Mouse (Mus musculus) kidney, embryonic 16.5 days (tissue): ENCODE data around the gene Celsr2. TPM values are rescaled to one million over a fixed set of nuclear protein-coding genes. Genes with fewer than 3 reads are reported as not detected.

Source experiments
- ATAC-seq: fragments of 200-750 bp; cut with Nextera tagmentation; 2 replicates; pipeline ENCODE4 v1.8.0; 2017; ENCODE audit warnings: moderate TSS enrichment; ENCODE audit not compliant: low FRiP score, low TSS enrichment
- H3K27ac ChIP-seq: fragments of 300-500 bp; sonication (generic); 2 replicates; pipeline ENCODE4 v1.5.1; 2014; ENCODE audit warnings: low read length
- H3K27me3 ChIP-seq: fragments of 300-500 bp; sonication (generic); 2 replicates; pipeline ENCODE4 v1.6.1; 2014; ENCODE audit warnings: low read length, control low read depth, mixed read lengths; ENCODE audit not compliant: insufficient read depth
- H3K36me3 ChIP-seq: fragments of 300-500 bp; sonication (generic); 2 replicates; pipeline ENCODE4 v1.6.1; 2014; ENCODE audit warnings: low read length, control low read depth, mixed read lengths; ENCODE audit not compliant: insufficient read depth
- H3K4me1 ChIP-seq: fragments of 300-500 bp; sonication (generic); 2 replicates; pipeline ENCODE4 v1.6.1; 2014; ENCODE audit warnings: low read length, control low read depth, mixed read lengths; ENCODE audit not compliant: insufficient read depth
- H3K4me2 ChIP-seq: fragments of 300-500 bp; sonication (generic); replicated peaks from 2 replicates; pipeline ENCODE4 v1.6.1; 2014; ENCODE audit warnings: low read depth, low read length
- H3K4me3 ChIP-seq: fragments of 300-500 bp; sonication (generic); 2 replicates; pipeline ENCODE4 v1.5.1; 2014; ENCODE audit warnings: mild to moderate bottlenecking, low read length
- H3K9ac ChIP-seq: fragments of 300-500 bp; sonication (generic); replicated peaks from 2 replicates; pipeline ENCODE4 v1.6.1; 2014; ENCODE audit warnings: low read length
- H3K9me3 ChIP-seq: fragments of 300-500 bp; sonication (generic); 2 replicates; pipeline ENCODE4 v1.6.1; 2016; ENCODE audit warnings: low read length, control low read depth
- WGBS: fragments of 180-500 bp; shearing (Covaris S2); extraction: QIAGEN DNeasy Blood & Tissue Kit; methylation state at CpG from one replicate; pipeline ENCODE4 v1.1.7; 2014; 5-methylcytosine and 5-hydroxymethylcytosine counted together
- polyA plus RNA-seq: library from polyadenylated mRNA; unstranded; fragments of >200 nt; fragmentation: Nextera tagmentation; extraction: Ambion mirVana; gene quantifications from 2 replicates; pipeline ENCODE4 v1.2.1, GENCODE M21; 2015

Celsr2 gene
- 21.7 and 22.1 TPM in 2 replicates for polyA plus RNA-seq

DNA sequence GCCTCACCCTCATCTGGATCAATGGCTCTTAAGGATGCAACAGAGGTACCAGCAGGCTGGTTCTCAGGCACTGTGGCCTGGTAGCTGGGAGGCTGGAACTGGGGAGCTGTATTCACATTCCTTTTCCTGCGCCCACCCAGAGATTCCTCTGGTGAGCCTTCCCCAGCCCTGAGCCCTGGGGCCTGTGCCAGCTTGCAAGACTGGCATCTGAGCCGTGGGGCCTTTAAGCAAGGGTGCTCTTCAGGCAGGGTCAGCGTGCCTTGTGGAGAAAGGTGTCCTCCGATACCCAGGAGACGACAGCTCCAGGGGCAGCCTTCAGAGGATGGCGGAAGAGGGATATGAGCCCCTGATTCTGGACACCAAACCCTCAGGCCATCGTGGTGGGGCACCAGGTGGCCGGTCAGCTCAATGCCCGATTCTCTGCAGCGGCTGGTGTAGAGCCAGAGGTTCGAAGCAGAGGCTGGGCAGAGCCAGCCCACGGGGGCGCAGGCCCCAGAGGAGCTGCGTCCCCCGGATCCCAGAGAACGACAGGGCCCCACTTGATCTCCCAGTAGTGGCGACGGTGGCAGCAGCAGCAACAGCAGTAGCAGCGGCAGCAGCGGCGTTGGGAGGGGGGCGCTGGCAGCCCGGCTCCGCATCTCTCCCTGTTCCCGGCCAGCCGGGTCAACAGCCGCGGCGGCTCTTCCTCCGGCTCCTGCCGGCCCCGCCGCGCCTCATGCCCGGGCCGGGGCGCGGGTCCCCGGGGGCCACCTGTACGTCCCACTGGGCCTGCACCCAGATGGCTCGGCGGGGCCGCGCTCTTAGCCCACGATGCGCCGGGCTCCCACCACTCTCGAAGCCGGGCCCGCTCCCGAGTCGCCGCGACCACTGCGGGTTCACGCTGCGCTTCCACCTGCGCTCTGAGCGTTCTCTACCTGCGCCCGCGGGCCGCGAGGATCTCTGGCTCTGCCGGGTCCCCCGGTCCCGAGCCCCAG lies at the start of gene Celsr2:
TSS of gene Celsr2 (minus strand) at position 696 of the 974 bp plus-strand sequence.
- Histone ChIP-seq H3K27me3 (peaks cover 7% of the 10 kb centered on the region), H3K9ac (peak within 1 kb of the TSS; percentile 84), H3K9me3 (peaks cover 24% of the 10 kb centered on the region), H3K27ac (peak within 1 kb of the TSS; percentile 63), H3K4me2 (peak within 1 kb of the TSS; percentile 96), H3K4me1 (peaks cover 32% of the 10 kb centered on the region), H3K4me3 (peak within 1 kb of the TSS; percentile 80), H3K36me3 (peaks cover 23% of the 10 kb centered on the region)
- no peak for ATAC-seq
- WGBS, result 7% methylated on average over 54 of the region's 67 CpGs

DNA sequence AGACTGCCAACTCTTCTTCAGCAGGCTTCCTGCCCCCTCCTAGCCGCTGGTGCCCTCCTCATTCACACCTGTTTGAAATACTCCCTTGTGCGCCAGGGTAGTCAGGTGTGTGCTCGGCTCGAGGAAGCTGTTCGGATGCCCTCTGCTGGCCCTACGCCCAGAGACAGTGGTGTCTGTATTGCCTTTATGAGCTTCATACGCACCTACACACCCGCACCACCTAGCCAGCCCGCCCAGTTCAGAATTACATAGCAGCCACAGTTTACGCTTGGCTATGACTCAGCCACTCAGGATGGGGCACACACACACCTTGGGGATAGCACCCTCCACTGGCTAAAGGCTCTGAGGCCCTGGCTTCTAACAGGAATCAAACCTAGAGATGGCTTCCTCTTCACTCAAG lies 43.5 kb upstream of the Celsr2 start:
- WGBS, result 33% methylated on average over 10 of the region's 10 CpGs
- peak; percentile 75 for ATAC-seq
- H3K9ac ChIP-seq, result 0 out of 2 replicates have a peak overlapping the region, but pooled peaks have one; percentile 27

DNA sequence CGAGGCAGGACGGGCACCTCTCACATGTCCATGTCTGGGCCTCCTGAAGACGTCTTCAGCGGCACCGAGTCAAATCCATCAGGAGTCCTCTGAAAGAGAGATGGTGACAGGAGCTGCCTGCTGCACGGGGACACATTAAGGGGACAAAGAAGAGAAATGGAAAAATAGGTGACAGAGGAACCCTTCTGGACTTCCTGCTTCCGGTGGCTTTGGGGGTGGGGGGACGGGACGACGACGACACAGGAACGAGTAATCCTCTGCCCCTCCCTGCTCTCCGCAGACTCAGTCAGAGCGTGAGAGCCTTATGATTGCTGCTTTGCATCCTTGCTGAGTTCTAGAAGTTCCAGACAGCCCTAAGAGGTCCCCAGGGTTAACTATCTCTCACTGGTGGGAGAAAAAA lies 43.0 kb upstream of the Celsr2 start:
- Histone ChIP-seq H3K27ac (no peak overlapping the region), H3K9ac (no peak overlapping the region; the same call in 1 of the 2 replicates), H3K36me3 (no peaks in the 10 kb centered on the region), H3K4me3 (no peak overlapping the region), H3K4me2 (peak overlapping the region; percentile 28), H3K4me1 (no peaks in the 10 kb centered on the region), H3K9me3 (no peaks in the 10 kb centered on the region), H3K27me3 (no peaks in the 10 kb centered on the region)
- WGBS, result 62% methylated on average over 14 of the region's 14 CpGs
- no peak for ATAC-seq

More for the DNA sequence above, 43.5 kb upstream of the Celsr2 start:
- H3K27me3 ChIP-seq, result no peaks in the 10 kb centered on the region
- H3K4me3 ChIP-seq, result no peak overlapping the region
- H3K27ac ChIP-seq, result no peak overlapping the region
- peak overlapping the region; percentile 28 for H3K4me2 ChIP-seq
- no peaks in the 10 kb centered on the region for H3K36me3 ChIP-seq
- H3K9me3 ChIP-seq, result no peaks in the 10 kb centered on the region
- no peaks in the 10 kb centered on the region for H3K4me1 ChIP-seq

DNA sequence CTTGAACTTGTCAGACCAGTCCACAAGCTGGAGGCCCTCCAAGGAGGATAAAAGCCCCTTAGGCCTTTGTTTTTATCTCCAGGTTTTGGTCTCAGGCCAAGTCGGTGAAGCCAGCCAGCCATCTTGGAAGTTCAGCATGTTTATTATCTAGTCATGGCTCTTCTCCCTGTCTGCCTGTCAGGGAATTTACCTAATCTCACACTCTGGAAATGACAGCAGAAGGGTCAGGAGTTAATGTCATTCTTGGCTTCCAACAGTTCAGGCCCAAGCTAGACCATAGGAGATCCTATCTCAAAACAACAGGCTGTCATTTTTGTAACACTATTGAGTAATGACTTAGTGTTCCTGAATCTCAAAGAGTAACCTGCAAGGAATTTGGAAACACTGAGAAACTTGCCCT lies 38.8 kb upstream of the Celsr2 start:
- Histone ChIP-seq H3K4me3 (no peak overlapping the region), H3K9me3 (no peaks in the 10 kb centered on the region), H3K9ac (no peak overlapping the region), H3K36me3 (no peaks in the 10 kb centered on the region), H3K4me2 (no peak overlapping the region), H3K27me3 (no peaks in the 10 kb centered on the region), H3K27ac (no peak overlapping the region), H3K4me1 (no peaks in the 10 kb centered on the region)
- ATAC-seq, result no peak
- WGBS, result 54% methylated on average over 1 of the region's 1 CpGs

DNA sequence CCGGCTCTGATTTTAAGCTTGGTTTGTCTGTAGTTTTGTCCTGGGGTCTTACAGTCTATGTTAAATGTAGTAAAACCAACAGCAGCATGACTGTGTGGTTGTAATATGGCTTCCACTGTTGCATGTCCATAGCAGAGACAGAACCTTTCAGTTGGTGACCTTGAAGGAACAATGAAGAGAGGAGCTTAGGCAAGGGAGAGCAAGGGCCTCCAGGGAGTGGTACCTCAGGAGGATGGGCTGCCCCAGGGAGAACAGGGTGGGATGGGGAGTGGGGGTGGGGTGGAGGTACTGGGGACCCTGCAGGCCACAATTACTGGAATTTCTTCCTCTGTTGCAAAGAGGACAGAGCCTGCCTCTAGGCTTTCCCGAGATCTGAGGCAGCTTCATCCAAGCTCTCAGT lies 36.6 kb upstream of the Celsr2 start:
- H3K9ac ChIP-seq, result no peak overlapping the region
- no peaks in the 10 kb centered on the region for H3K9me3 ChIP-seq

DNA sequence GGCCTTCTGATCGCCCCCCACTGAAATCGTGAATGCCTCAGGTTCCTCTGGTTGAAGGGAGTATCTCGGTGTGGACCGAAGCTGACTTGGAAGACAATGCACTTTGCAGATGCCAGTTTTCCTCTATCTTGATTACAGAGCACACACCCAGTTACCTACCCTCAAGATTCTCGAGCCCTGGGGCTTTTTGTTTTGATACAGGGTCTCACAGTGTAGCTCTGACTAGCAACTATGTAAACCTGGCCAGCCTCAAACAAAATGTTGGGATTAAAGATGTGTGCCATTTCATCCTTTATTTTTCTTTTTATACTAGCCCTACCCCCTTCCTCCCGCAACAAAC lies 30.0 kb upstream of the Celsr2 start:
- H3K27me3 ChIP-seq, result no peaks in the 10 kb centered on the region
- peak overlapping the region; percentile 85 for H3K27ac ChIP-seq
- peaks cover 19% of the 10 kb centered on the region for H3K4me1 ChIP-seq
- H3K9me3 ChIP-seq, result no peaks in the 10 kb centered on the region
- 13% methylated on average over 6 of the region's 6 CpGs for WGBS
- peak overlapping the region; percentile 75 for H3K4me3 ChIP-seq
- H3K36me3 ChIP-seq, result 0 out of 2 replicates have a peak, but pooled peaks cover 2% of the 10 kb centered on the region
- peak overlapping the region; percentile 81 for H3K9ac ChIP-seq
- peak overlapping the region; percentile 79 for H3K4me2 ChIP-seq
- no peak for ATAC-seq

More for the DNA sequence above, 36.6 kb upstream of the Celsr2 start:
- H3K4me2 ChIP-seq, result no peak overlapping the region
- no peak overlapping the region for H3K27ac ChIP-seq
- WGBS, result 79% methylated on average over 2 of the region's 2 CpGs
- no peaks in the 10 kb centered on the region for H3K4me1 ChIP-seq
- no peak for ATAC-seq
- no peaks in the 10 kb centered on the region for H3K36me3 ChIP-seq
- no peak overlapping the region for H3K4me3 ChIP-seq
- no peaks in the 10 kb centered on the region for H3K27me3 ChIP-seq

DNA sequence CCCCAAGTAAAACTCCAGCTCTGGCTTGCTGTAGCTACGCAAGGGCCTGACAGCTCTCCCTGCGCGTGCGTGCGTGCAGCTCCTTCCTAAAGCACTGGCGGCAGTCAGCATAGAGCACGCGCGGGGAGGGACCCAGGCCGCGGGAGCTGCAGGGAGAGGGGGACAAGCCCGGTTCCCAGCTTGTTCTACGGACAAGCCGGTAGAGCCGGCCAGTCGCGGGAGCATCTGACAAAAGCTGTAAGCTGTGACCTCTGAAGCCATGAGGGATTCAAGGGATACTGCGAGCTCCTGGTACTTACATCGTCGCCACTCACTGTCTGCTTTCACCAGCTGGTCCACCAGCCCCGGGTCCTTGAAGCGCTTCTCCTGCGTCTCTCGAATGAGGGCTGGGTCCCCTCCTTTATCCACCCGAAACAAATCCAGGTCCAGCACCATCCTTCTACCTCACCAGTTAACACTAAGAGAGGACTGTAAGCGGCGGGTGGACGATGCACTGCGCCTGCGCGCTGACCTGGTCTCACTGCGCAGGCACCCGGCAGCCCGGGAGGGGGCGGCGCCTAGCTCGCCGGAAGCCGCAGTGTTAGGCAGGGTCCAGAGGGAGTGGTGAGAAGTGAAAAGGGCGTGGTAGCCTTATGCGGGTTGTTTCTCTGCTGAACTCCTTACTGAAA lies 29.5 kb upstream of the Celsr2 start, which contains the start of gene Sars:
TSS of gene Sars (minus strand) at position 512 of the 668 bp plus-strand sequence.
- Histone ChIP-seq H3K9ac (peak within 1 kb of the TSS; percentile 81), H3K4me1 (peaks cover 19% of the 10 kb centered on the region), H3K36me3 (0 out of 2 replicates have a peak, but pooled peaks cover 2% of the 10 kb centered on the region), H3K27ac (peak within 1 kb of the TSS; percentile 85), H3K4me3 (peak within 1 kb of the TSS; percentile 75), H3K4me2 (peak within 1 kb of the TSS; percentile 79), H3K27me3 (no peaks in the 10 kb centered on the region), H3K9me3 (no peaks in the 10 kb centered on the region)
- ATAC-seq, result peak; percentile 99
- under 1% methylated on average over 41 of the region's 41 CpGs for WGBS

DNA sequence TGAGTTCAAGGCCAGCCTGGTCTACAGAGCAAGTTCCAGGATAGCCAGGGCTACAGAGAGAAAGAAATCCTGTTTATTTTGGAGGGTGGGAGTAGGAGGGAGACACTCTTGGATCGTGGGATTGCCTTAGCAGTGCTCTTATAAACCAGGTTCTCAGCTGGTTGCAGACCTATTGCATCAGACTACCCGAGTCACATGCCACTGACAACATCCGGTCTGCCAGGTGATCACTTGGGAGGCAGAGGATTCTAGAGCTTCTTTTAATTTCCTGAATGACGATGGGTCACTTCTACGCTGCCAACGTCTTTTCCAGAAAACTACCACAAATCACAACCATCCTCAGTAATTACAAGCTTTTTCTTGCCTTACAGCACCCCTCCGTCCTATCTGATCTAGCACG lies 28.7 kb upstream of the Celsr2 start:
- 0 out of 2 replicates have a peak, but pooled peaks cover 2% of the 10 kb centered on the region for H3K36me3 ChIP-seq
- 12% methylated on average over 8 of the region's 8 CpGs for WGBS
- no peaks in the 10 kb centered on the region for H3K27me3 ChIP-seq
- peak overlapping the region; percentile 75 for H3K4me3 ChIP-seq
- peak overlapping the region; percentile 85 for H3K27ac ChIP-seq
- peak overlapping the region; percentile 81 for H3K9ac ChIP-seq
- H3K9me3 ChIP-seq, result no peaks in the 10 kb centered on the region
- ATAC-seq, result no peak
- H3K4me2 ChIP-seq, result peak overlapping the region; percentile 79
- H3K4me1 ChIP-seq, result peaks cover 19% of the 10 kb centered on the region

DNA sequence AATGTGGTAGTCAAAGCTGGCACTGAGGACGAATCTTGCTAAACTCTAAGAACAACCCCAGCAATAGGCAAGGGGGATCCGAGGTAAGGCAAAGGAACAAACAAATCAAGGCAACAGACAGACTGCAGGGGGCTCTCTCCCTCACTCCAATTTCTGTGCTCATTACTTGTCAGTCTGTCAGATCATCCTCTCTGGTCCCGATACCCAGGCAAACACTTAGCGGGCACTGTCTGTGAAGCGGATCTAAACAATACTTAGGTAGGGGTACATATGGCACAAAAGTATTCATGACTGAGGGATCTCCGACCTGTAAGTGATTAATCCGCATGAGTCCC lies 21.0 kb upstream of the Celsr2 start:
- Histone ChIP-seq H3K36me3 (peaks cover 46% of the 10 kb centered on the region), H3K27ac (no peak overlapping the region), H3K9me3 (no peaks in the 10 kb centered on the region), H3K4me1 (no peaks in the 10 kb centered on the region), H3K27me3 (no peaks in the 10 kb centered on the region), H3K9ac (no peak overlapping the region), H3K4me3 (no peak overlapping the region), H3K4me2 (no peak overlapping the region)
- no peak for ATAC-seq
- WGBS, result 84% methylated on average over 7 of the region's 7 CpGs
